Mouse (Mus musculus): ENCODE data around the gene Ppil2. TPM values are rescaled to one million over a fixed set of nuclear protein-coding genes. Genes with fewer than 3 reads are reported as not detected.

Gene Ppil2
- total RNA-seq, 4 experiments from 2014 or later = 36.2 to 39.6 (median 38.1) TPM

DNA sequence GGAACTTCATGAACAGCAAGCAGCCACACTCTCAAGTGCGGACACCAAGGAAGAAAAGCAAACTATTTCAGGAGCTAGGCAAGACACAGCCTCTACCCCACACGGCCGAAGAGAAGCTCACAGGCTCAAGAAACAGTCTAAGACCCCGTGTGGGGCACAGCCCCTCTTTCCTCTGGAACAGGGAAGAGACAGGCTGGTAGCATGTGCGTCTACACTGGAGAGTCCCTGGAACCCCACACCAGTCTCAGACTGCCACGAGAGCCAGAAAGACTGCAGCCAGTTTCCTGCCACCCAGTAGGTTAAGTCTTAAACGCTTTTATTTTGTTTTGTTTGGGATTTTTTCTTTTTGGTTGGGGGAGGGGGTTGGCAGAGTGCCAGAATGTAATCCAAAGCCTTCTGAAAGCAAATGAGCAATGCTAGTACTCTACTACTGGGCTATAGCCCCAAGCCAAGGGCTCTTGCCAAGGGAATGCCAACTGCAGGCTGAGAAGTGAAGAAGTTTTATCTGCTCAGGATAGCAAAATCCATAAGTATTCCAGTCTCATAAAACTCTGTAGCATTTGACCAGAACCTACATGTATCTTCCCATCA is 8.3 kb downstream of the Ppil2 start:
- no peak for DNase-seq (ENCODE audit: low spot score)

- no peak for DNase-seq (ENCODE audit: low spot score)
These were observed 14.1 kb downstream of the Ppil2 start for GRCm38 (mm10) chr16:17096938-17097337.

- no peak for DNase-seq (ENCODE audit: low spot score)
These were observed 22.7 kb downstream of the Ppil2 start for GRCm38 (mm10) chr16:17088346-17088745.

GRCm38 (mm10) chr16:17086669-17087193 is 24.3 kb downstream of the Ppil2 start:
- DNase-seq (ENCODE audit: low spot score) = no peak

- no peak for DNase-seq (ENCODE audit: low spot score)
These were observed 24.8 kb downstream of the Ppil2 start for GRCm38 (mm10) chr16:17086241-17086640.

DNA sequence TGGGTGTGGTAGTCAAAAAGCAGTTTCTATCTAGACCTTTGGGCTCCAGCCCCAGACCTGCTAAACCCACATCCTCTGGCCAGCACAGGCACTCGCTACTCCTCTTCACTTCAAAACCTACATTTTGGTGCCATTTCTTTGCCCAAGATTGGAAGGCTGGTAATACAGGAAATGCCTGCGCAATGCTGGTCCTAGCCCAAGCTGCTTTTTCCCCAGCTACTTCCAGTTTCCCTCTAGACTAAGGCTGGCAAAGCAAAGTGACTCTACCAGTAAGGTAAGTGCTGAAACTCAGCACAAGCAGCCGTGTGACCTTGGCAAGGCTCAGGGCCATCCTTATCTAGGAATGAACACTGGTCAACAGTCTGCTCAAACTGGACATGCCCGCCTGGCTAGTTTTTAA is 25.4 kb downstream of the Ppil2 start:
- DNase-seq (ENCODE audit: low spot score) = peak; percentile 17

DNA sequence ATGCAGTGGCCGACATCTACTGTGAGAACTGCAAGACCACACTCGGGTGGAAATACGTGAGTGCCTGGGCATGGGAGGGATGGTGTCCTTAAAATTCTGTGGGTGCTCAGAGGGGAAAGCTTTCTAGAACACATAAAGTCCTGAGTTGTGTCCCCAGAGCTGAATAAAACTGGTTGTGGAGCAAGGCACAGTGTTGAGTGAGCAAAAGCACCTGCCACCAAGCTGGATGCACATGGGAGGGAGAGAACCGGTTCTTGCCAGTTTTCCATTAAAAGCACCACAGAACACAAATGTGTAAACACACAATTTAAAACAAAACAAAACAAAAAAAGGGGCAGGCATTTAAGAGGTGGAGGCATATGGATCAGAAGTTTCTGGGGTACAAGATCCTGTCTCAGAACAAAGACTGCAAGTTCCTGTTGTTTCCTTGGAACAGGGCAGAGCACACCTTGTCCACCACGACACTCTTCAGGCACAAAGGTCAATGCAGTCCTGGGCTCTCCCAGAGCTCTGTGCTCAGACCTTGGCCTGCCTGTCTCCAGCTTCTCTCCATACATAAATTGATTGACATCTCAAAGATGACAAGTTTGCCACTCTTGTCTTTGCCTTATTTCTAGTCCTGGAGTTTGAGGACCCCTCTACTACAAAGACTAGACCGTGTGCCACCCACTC is 28.8 kb downstream of the Ppil2 start:
- no peak for DNase-seq (ENCODE audit: low spot score)

GRCm38 (mm10) chr16:17078101-17078500 is 33.0 kb downstream of the Ppil2 start:
- DNase-seq (ENCODE audit: low spot score) = no peak

DNA sequence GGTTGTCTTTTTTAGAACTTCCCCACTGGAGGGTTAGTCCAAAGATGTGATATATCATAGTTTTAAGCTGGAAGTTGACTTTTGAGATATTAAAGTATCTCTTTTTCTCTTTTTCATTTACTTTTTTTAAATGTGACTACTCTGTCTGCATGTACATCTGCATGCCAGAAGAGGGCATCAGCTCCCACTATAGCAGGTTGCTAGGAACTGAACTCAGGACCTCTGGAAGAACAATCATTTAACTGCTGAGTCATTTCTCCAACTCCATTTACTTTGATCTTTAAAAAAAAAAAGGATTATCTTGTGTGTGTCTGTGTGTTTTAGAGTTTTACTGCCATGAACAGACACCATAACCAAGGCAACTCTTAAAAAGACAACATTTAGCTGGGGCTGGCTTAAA is 34.2 kb downstream of the Ppil2 start:
- no peak for DNase-seq (ENCODE audit: low spot score)

- no peak for DNase-seq (ENCODE audit: low spot score)
These were observed 34.8 kb downstream of the Ppil2 start for GRCm38 (mm10) chr16:17076301-17076700.

- DNase-seq (ENCODE audit: low spot score) = no peak
These were observed 38.1 kb downstream of the Ppil2 start for GRCm38 (mm10) chr16:17073000-17073399.

GRCm38 (mm10) chr16:17070716-17071115 is 40.3 kb downstream of the Ppil2 start:
- DNase-seq (ENCODE audit: low spot score) = no peak

DNA sequence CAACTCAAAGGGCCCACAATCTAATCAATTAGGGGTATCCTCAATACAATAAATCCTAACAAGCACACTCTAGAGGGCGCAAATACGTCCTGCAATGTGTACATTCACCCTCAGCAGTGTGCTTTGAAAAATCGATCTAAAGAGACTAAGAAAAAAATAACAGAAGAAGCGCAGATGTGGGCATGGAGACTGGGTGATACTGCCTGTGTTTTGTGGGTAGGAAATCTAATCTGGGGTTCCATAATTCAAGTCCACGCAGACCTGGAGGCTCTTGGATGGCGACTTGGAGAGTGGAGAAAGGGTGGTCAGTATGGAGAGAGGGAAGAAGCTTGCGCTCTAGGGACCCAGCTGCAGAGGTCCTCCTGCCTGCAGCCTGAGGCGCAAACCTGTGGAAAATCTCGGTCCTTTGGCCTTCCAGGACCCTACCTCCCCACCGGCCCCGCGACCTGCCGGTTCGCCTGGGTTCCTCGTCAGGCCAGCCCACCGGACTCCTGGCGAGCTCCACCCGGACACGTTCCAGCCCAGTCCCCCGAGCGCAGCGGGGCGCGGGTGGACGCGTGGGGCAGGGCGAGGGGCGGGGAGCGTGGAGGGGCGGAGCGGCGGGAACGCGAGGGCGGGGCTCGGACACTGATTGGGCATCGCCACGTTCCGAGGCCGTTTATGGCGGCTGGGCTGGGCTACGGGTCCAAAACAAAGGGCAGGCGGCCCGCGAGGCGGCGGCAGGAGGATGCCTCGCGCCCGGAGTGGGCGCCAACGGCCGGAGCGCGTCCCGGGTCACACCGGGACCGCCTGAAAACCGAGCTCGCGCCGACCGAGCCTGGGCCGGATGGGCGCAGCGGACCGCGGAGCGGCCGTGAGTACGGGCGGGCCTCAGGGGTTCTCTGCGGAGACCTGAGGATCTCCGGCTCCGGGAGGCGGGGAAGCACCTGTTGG is 41.3 kb downstream of the Ppil2 start, which contains the start of gene Ypel1:
Gene Ypel1, plus strand, starts transcription at position 186 of the 933 bp plus-strand sequence.
- DNase-seq (ENCODE audit: low spot score) = peak; percentile 79

DNA sequence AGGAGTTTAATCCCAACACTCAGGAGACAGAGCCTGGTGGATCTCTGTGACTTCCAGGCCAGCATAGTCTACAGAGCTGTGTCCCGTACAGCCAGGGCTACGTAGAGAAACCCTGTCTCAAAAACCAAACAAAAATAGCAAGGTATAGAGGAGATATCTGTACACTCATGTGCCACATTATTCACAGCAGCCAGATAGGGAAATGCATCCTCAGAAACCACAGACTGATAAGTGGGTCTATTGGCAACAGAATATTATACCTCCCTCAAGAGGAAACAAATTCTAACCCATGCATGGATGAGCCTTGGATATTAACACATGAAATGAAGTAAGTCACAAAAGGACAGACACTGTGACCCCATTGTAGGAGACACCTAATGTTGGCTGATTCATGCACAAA is 43.5 kb downstream of the Ppil2 start:
- no peak for DNase-seq (ENCODE audit: low spot score)

DNA sequence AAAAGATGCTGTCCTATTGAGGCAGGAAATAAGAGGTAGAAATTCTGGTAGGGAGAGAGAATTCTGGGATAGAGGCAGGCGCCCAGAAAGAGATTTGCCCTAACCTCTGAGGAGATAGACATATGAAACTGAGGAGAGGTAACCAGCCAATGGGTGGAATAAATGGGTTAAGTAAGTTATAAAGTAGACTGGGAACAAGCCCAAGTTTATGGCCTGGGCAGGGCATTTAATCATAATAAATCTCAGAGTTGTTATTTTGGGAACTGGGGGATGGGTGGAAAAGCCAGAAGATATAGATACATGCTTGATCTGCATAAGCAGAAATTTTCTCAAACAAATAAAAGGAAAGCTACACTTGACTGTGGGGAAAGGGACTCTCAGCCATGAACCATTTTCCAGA is 48.7 kb downstream of the Ppil2 start:
- DNase-seq (ENCODE audit: low spot score) = no peak

DNA sequence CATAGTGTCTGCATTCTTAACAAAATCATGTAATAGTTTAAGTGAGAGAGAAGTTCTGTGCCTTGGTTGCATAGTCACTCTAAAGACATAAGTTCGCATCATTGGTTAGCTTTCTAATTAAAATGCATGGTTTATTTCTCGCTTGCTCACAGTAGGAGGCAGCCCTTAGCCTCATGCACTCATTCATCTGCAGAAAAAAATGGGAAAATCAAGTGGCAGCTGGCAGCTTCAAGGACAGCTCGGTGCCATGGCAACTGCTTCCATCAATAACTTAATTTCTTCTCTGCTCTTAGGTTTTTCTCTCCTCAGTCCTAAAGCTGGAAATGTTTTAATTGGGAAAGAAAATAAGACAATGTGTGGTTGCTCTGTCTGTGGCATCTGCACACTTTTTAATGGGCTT is 55.5 kb downstream of the Ppil2 start:
- no peak for DNase-seq (ENCODE audit: low spot score)

DNA sequence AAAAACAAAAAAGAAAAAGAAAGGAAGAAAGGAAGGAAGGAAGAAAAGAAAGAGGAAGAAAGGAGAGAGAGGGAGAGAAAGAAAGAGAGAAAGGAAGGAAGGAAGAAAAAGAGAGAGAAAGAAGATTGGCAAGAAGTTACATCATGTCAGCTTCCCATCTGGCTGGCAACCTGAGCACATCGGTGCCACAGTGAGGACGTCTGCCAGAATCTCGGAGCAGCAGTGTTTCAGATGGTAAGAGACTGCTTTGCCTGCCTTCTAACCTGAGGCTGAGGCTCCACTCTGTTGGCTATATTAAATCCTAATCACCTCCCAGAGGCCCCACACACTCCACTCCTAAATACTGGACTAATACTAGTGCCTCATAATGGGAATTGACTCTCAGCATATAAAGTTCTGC is 57.2 kb downstream of the Ppil2 start:
- no peak for DNase-seq (ENCODE audit: low spot score)

- no peak for DNase-seq (ENCODE audit: low spot score)
These were observed 59.0 kb downstream of the Ppil2 start for GRCm38 (mm10) chr16:17052087-17052486.

- no peak for DNase-seq (ENCODE audit: low spot score)
These were observed 61.2 kb downstream of the Ppil2 start for GRCm38 (mm10) chr16:17049886-17050285.

- no peak for DNase-seq (ENCODE audit: low spot score)
These were observed 65.8 kb downstream of the Ppil2 start for GRCm38 (mm10) chr16:17045287-17045686.

DNA sequence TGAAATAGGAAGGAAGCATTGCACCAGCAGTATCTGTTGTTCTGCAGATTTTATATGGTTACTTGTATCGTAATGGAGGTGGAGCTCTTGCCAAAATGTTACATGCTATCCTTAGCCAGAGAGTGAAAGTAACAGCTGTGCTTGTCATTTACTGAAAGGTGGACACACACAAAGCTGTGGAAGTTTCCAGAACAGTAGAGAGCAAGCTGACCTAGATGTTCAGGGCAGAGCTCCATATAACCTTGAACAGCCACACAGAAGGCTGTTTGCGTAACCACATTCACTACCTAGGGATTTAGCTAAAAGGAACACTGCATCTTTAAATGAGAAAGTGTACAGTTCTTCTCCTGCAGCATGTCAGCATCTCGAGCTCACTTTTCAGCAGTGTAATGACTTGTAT is 66.7 kb downstream of the Ppil2 start:
- DNase-seq (ENCODE audit: low spot score) = peak; percentile 37

- no peak for DNase-seq (ENCODE audit: low spot score)
These were observed 69.6 kb downstream of the Ppil2 start for GRCm38 (mm10) chr16:17041417-17041816.

Measured in heart, adult 8-10 months (tissue).